Mouse (Mus musculus) embryonic facial prominence, embryonic 15.5 days (tissue): ENCODE measurements around the gene Defb26. TPM values are rescaled to one million over a fixed set of nuclear protein-coding genes. Genes with fewer than 3 reads are reported as not detected.

ENCODE experiments used
- ATAC-seq: fragments of 200-750 bp; cut with Nextera tagmentation; 2 replicates; pipeline ENCODE4 v1.8.0; 2017; ENCODE audit warnings: low read depth, moderate TSS enrichment; ENCODE audit not compliant: insufficient number of reproducible peaks, low FRiP score, low TSS enrichment
- H3K27ac ChIP-seq: fragments of 300-500 bp; sonication (generic); replicated peaks from 2 replicates; pipeline ENCODE4 v1.5.1; 2015; ENCODE audit warnings: mild to moderate bottlenecking, inconsistent platforms
- H3K27me3 ChIP-seq: fragments of 300-500 bp; sonication (generic); 2 replicates; pipeline ENCODE4 v1.6.1; 2015; ENCODE audit warnings: inconsistent platforms
- H3K36me3 ChIP-seq: fragments of 300-500 bp; sonication (generic); 2 replicates; pipeline ENCODE4 v1.6.1; 2015; ENCODE audit warnings: mild to moderate bottlenecking, inconsistent platforms
- H3K4me1 ChIP-seq: fragments of 300-500 bp; sonication (generic); 2 replicates; pipeline ENCODE4 v1.6.1; 2015; ENCODE audit warnings: inconsistent platforms
- H3K4me2 ChIP-seq: fragments of 300-500 bp; sonication (generic); replicated peaks from 2 replicates; pipeline ENCODE4 v1.6.1; 2015; ENCODE audit warnings: mild to moderate bottlenecking, inconsistent platforms
- H3K4me3 ChIP-seq: fragments of 300-500 bp; sonication (generic); replicated peaks from 2 replicates; pipeline ENCODE4 v1.5.1; 2015; ENCODE audit warnings: mild to moderate bottlenecking, inconsistent platforms
- H3K9ac ChIP-seq: fragments of 300-500 bp; sonication (generic); 2 replicates; pipeline ENCODE4 v1.6.1; 2015; ENCODE audit warnings: inconsistent platforms
- H3K9me3 ChIP-seq: fragments of 300-500 bp; sonication (generic); replicated peaks from 2 replicates; pipeline ENCODE4 v1.6.1; 2016; ENCODE audit warnings: inconsistent platforms
- WGBS: fragments of 180-500 bp; shearing (Covaris S2); methylation state at CpG from one replicate; pipeline ENCODE4 v1.1.7; 2015; 5-methylcytosine and 5-hydroxymethylcytosine counted together
- polyA plus RNA-seq: library from polyadenylated mRNA; unstranded; fragments of >200 nt; fragmentation: Nextera tagmentation; extraction: Ambion mirVana; gene quantifications from 2 replicates; pipeline ENCODE4 v1.2.1, GENCODE M21; 2015

Gene Defb26
- polyA plus RNA-seq, 1 experiment from 2014 or later: not detected

- Histone ChIP-seq H3K4me3 (no peak overlapping the region), H3K9ac (no peak overlapping the region), H3K27ac (no peak overlapping the region), H3K4me1 (no peaks in the 10 kb centered on the region), H3K9me3 (no peaks in the 10 kb centered on the region), H3K4me2 (no peak overlapping the region), H3K36me3 (no peaks in the 10 kb centered on the region), H3K27me3 (no peaks in the 10 kb centered on the region)
- WGBS: 76% methylated on average over 2 of the region's 2 CpGs
- no peak for ATAC-seq
Observed at GRCm38 (mm10) chr2:152503950-152504349, 7.5 kb downstream of the Defb26 start.

- no peak for ATAC-seq
- no peak overlapping the region for H3K4me3 ChIP-seq
- no peaks in the 10 kb centered on the region for H3K27me3 ChIP-seq
- no peaks in the 10 kb centered on the region for H3K9me3 ChIP-seq
- no peaks in the 10 kb centered on the region for H3K4me1 ChIP-seq
- no peak overlapping the region for H3K4me2 ChIP-seq
- 78% methylated on average over 6 of the region's 6 CpGs for WGBS
- no peaks in the 10 kb centered on the region for H3K36me3 ChIP-seq
- H3K9ac ChIP-seq: no peak overlapping the region
- no peak overlapping the region for H3K27ac ChIP-seq
Observed at GRCm38 (mm10) chr2:152500863-152501229, 10.6 kb downstream of the Defb26 start.

- ATAC-seq: no peak
- 65% methylated on average over 7 of the region's 7 CpGs for WGBS
- Histone ChIP-seq H3K4me2 (no peak overlapping the region), H3K4me1 (no peaks in the 10 kb centered on the region), H3K36me3 (no peaks in the 10 kb centered on the region), H3K9me3 (no peaks in the 10 kb centered on the region), H3K27me3 (no peaks in the 10 kb centered on the region), H3K9ac (no peak overlapping the region), H3K27ac (no peak overlapping the region), H3K4me3 (no peak overlapping the region)
Observed at GRCm38 (mm10) chr2:152500204-152500862, 11.2 kb downstream of the Defb26 start.

GRCm38 (mm10) chr2:152498020-152498419, 13.5 kb downstream of the Defb26 start:
- Histone ChIP-seq H3K27ac (no peak overlapping the region), H3K27me3 (no peaks in the 10 kb centered on the region), H3K4me1 (no peaks in the 10 kb centered on the region), H3K4me2 (no peak overlapping the region), H3K9me3 (no peaks in the 10 kb centered on the region), H3K36me3 (no peaks in the 10 kb centered on the region), H3K4me3 (no peak overlapping the region), H3K9ac (no peak overlapping the region)
- 73% methylated on average over 6 of the region's 6 CpGs for WGBS
- no peak for ATAC-seq

- H3K4me3 ChIP-seq: no peak overlapping the region
- no peaks in the 10 kb centered on the region for H3K9me3 ChIP-seq
- no peaks in the 10 kb centered on the region for H3K36me3 ChIP-seq
- H3K27ac ChIP-seq: no peak overlapping the region
- no peaks in the 10 kb centered on the region for H3K4me1 ChIP-seq
- 75% methylated on average over 6 of the region's 6 CpGs for WGBS
- ATAC-seq: no peak
- no peaks in the 10 kb centered on the region for H3K27me3 ChIP-seq
- no peak overlapping the region for H3K4me2 ChIP-seq
- H3K9ac ChIP-seq: no peak overlapping the region
Observed at GRCm38 (mm10) chr2:152493151-152493550, 18.3 kb downstream of the Defb26 start.

- Histone ChIP-seq H3K4me2 (no peak within 1 kb of the TSS), H3K36me3 (no peaks in the 10 kb centered on the region), H3K9me3 (no peaks in the 10 kb centered on the region), H3K4me1 (no peaks in the 10 kb centered on the region), H3K27me3 (no peaks in the 10 kb centered on the region), H3K27ac (no peak within 1 kb of the TSS), H3K4me3 (no peak within 1 kb of the TSS), H3K9ac (no peak within 1 kb of the TSS)
- ATAC-seq: no peak
Observed at GRCm38 (mm10) chr2:152490038-152490437, 21.5 kb downstream of the Defb26 start, which contains the start of gene Defb22. Gene Defb22, minus strand, starts transcription at chr2:152490138.

GRCm38 (mm10) chr2:152487024-152487423, 24.5 kb downstream of the Defb26 start:
- no peak for ATAC-seq
- H3K4me3 ChIP-seq: no peak overlapping the region
- H3K4me1 ChIP-seq: no peaks in the 10 kb centered on the region
- WGBS: 71% methylated on average over 2 of the region's 2 CpGs
- no peaks in the 10 kb centered on the region for H3K27me3 ChIP-seq
- no peaks in the 10 kb centered on the region for H3K9me3 ChIP-seq
- no peak overlapping the region for H3K9ac ChIP-seq
- H3K27ac ChIP-seq: no peak overlapping the region
- no peaks in the 10 kb centered on the region for H3K36me3 ChIP-seq
- no peak overlapping the region for H3K4me2 ChIP-seq

- H3K36me3 ChIP-seq: no peaks in the 10 kb centered on the region
- H3K27me3 ChIP-seq: no peaks in the 10 kb centered on the region
- ATAC-seq: no peak
- no peak overlapping the region for H3K9ac ChIP-seq
- no peak overlapping the region for H3K27ac ChIP-seq
- 75% methylated on average over 7 of the region's 7 CpGs for WGBS
- no peak overlapping the region for H3K4me2 ChIP-seq
- no peaks in the 10 kb centered on the region for H3K4me1 ChIP-seq
- no peak overlapping the region for H3K4me3 ChIP-seq
- H3K9me3 ChIP-seq: no peaks in the 10 kb centered on the region
Observed at GRCm38 (mm10) chr2:152481726-152482125, 29.8 kb downstream of the Defb26 start.

GRCm38 (mm10) chr2:152480881-152481280, 30.6 kb downstream of the Defb26 start:
- H3K36me3 ChIP-seq: no peaks in the 10 kb centered on the region
- no peak overlapping the region for H3K27ac ChIP-seq
- H3K27me3 ChIP-seq: no peaks in the 10 kb centered on the region
- 85% methylated on average over 3 of the region's 3 CpGs for WGBS
- no peak overlapping the region for H3K4me2 ChIP-seq
- no peaks in the 10 kb centered on the region for H3K9me3 ChIP-seq
- no peak for ATAC-seq
- no peak overlapping the region for H3K4me3 ChIP-seq
- H3K9ac ChIP-seq: no peak overlapping the region
- H3K4me1 ChIP-seq: no peaks in the 10 kb centered on the region

GRCm38 (mm10) chr2:152476763-152477162, 34.7 kb downstream of the Defb26 start, which contains the start of gene Defb20:
Gene Defb20, plus strand, starts transcription at chr2:152477063.
- H3K4me1 ChIP-seq: no peaks in the 10 kb centered on the region
- H3K9ac ChIP-seq: no peak within 1 kb of the TSS
- H3K9me3 ChIP-seq: no peaks in the 10 kb centered on the region
- WGBS: 59% methylated on average over 2 of the region's 2 CpGs
- no peak for ATAC-seq
- no peak within 1 kb of the TSS for H3K4me2 ChIP-seq
- H3K27me3 ChIP-seq: no peaks in the 10 kb centered on the region
- H3K36me3 ChIP-seq: no peaks in the 10 kb centered on the region
- H3K27ac ChIP-seq: no peak within 1 kb of the TSS
- H3K4me3 ChIP-seq: no peak within 1 kb of the TSS

- Histone ChIP-seq H3K27me3 (no peaks in the 10 kb centered on the region), H3K27ac (no peak overlapping the region), H3K4me2 (no peak overlapping the region), H3K9ac (no peak overlapping the region), H3K9me3 (no peaks in the 10 kb centered on the region), H3K4me1 (no peaks in the 10 kb centered on the region), H3K36me3 (no peaks in the 10 kb centered on the region), H3K4me3 (no peak overlapping the region)
- no peak for ATAC-seq
- WGBS: 27% methylated on average over 3 of the region's 3 CpGs
Observed at GRCm38 (mm10) chr2:152472434-152472833, 39.1 kb downstream of the Defb26 start.

- no peaks in the 10 kb centered on the region for H3K4me1 ChIP-seq
- 29% methylated on average over 7 of the region's 7 CpGs for WGBS
Observed at GRCm38 (mm10) chr2:152470973-152471372, 40.5 kb downstream of the Defb26 start.

More at GRCm38 (mm10) chr2:152470973-152471372, 40.5 kb downstream of the Defb26 start:
- Histone ChIP-seq H3K36me3 (no peaks in the 10 kb centered on the region), H3K27me3 (no peaks in the 10 kb centered on the region), H3K4me2 (no peak overlapping the region), H3K9me3 (no peaks in the 10 kb centered on the region), H3K9ac (no peak overlapping the region), H3K4me3 (no peak overlapping the region), H3K27ac (no peak overlapping the region)
- no peak for ATAC-seq
